Mouse (Mus musculus): ENCODE measurements around the gene Rtn4rl1. TPM values are rescaled to one million over a fixed set of nuclear protein-coding genes. Genes with fewer than 3 reads are reported as not detected.
"Not testable (repeated sequence)": the region's sequence is repeated elsewhere in the genome, so short reads cannot be mapped to it uniquely, and the experiment has no call there.

Gene Rtn4rl1
- polyA plus RNA-seq, 1 experiment from 2014 or later: 2.4 TPM

DNA sequence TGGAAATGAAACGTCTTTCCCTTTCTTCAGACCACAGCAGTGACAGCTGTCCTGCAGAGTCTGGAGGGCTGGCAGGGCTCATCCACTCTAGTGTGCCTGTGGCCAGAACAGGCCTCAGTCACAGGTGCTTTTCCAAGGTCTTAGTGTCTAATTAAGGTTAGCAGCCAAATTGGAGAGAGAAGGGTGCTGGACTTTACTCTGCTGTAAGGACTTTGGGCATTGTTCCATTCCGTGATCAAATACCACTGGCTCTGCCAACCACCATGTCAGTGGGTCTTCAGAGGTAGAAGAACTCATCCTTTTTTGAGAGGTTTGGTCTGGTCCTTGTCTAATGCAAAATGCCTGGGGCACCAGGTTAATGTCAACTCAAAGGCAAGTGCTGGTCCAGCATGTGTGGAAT is 95.5 kb downstream of the Rtn4rl1 start:
- 0 out of 2 replicates have a peak, but pooled peaks cover 5% of the 10 kb centered on the region for H3K27me3 ChIP-seq (ENCODE audit: control insufficient read depth, insufficient read depth, low read length)
- H3K4me3 ChIP-seq (ENCODE audit: low read depth, low read length): no peak overlapping the region
- no peak overlapping the region for H3K27ac ChIP-seq (ENCODE audit: low read depth, low read length)
- H3K4me2 ChIP-seq (replicated peaks; ENCODE audit: low read depth, low read length): no peak overlapping the region
- ATAC-seq (ENCODE audit: low FRiP score) (no peak), DNase-seq (ENCODE audit: low spot score) (no peak)
- H3K9me3 ChIP-seq (ENCODE audit: control insufficient read depth, low read length): no peaks in the 10 kb centered on the region
- H3K9ac ChIP-seq (ENCODE audit: low read depth, low read length): no peak overlapping the region
- WGBS: 64% methylated on average over 2 of the region's 2 CpGs
- H3K36me3 ChIP-seq (ENCODE audit: control insufficient read depth, insufficient read depth, low read length): no peaks in the 10 kb centered on the region
- no peaks in the 10 kb centered on the region for H3K4me1 ChIP-seq (replicated peaks; ENCODE audit: control insufficient read depth, insufficient read depth, low read length)

DNA sequence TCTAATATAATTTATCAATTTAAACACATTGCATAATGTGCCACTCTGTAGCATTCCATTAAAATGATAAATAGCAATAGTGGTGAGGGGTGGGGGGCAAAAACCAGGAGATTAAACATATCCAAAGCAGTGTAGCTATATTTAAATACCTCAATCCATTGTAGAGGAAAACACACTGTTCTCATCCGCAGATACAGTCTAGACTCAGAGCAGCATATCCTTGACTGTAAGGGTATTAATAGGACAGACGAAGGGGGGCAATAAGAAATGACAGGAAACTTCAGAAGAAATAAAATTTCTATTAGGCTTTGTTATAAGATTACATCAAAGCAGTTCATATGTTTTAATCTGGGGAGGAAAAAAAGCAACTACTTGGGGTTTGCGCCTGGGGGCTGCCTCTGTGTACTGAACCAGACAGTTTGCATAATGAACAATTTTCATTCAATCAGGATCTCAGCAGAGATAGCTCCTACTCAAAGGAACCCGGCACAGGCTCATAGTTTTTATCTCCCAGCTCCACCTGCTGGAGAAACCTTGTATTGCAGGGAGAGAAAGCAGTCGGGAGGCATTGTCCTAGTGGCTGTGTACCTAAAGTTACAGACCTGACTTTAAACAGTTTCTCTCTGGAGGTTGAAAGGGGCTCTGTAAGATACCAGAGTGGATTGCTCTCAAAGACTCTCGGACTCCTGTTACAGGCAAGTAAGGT is 97.1 kb downstream of the Rtn4rl1 start:
- ATAC-seq (ENCODE audit: low FRiP score): peak; percentile 63; the same call in 1 of the 2 replicates
- H3K4me2 ChIP-seq (replicated peaks; ENCODE audit: low read depth, low read length): no peak overlapping the region
- no peak overlapping the region for H3K9ac ChIP-seq (ENCODE audit: low read depth, low read length)
- 0 out of 2 replicates have a peak, but pooled peaks cover 5% of the 10 kb centered on the region for H3K27me3 ChIP-seq (ENCODE audit: control insufficient read depth, insufficient read depth, low read length)
- H3K4me1 ChIP-seq (replicated peaks; ENCODE audit: control insufficient read depth, insufficient read depth, low read length): no peaks in the 10 kb centered on the region
- DNase-seq (ENCODE audit: low spot score): peak; percentile 96
- no peaks in the 10 kb centered on the region for H3K36me3 ChIP-seq (ENCODE audit: control insufficient read depth, insufficient read depth, low read length)
- WGBS: 20% methylated on average over 6 of the region's 6 CpGs
- H3K27ac ChIP-seq (ENCODE audit: low read depth, low read length): no peak overlapping the region
- H3K9me3 ChIP-seq (ENCODE audit: control insufficient read depth, low read length): no peaks in the 10 kb centered on the region
- H3K4me3 ChIP-seq (ENCODE audit: low read depth, low read length): no peak overlapping the region

DNA sequence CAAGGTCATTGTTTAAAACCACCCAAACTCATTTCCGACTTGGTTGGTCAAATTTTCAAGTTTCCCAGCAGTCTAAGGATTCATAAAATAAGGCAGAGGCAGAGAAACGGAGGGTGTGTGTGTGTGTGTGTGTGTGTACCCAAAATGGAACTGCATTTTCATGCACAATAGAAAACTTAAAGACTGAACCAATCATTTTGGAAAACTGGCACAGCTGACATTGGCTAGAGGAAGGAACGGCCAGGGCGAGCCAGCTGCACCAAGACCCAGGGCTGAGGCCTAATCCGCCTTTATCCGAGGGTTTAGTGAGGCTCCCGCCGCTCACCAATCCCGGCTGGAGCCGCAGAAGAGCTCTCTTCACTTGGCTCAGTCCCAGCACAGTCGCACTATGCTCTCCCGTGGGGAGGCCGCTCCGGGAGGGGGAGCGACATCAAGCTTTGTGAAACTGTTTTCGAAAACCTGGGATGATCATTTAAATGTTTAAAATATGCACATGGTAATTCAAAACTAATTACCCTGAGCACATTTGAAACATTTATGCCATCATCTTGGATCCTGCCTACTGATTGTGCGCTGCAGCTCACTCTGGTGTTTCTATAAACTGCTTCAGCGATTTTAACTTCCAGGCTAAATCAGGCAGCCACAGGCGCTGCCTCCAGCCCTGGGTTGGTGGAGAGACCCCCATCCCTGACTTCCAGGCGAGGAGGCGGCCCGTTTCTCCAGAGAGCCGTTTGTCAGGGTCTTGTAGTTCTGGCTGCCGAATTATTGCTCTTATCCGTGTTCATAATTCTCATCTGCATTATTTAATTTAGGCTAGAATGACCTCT is 98.0 kb downstream of the Rtn4rl1 start:
- no peak overlapping the region for H3K4me2 ChIP-seq (replicated peaks; ENCODE audit: low read depth, low read length)
- DNase-seq (ENCODE audit: low spot score) (no peak), ATAC-seq (ENCODE audit: low FRiP score) (no peak)
- no peaks in the 10 kb centered on the region for H3K36me3 ChIP-seq (ENCODE audit: control insufficient read depth, insufficient read depth, low read length)
- H3K27ac ChIP-seq (ENCODE audit: low read depth, low read length): no peak overlapping the region
- H3K4me1 ChIP-seq (replicated peaks; ENCODE audit: control insufficient read depth, insufficient read depth, low read length): no peaks in the 10 kb centered on the region
- H3K9me3 ChIP-seq (ENCODE audit: control insufficient read depth, low read length): no peaks in the 10 kb centered on the region
- no peak overlapping the region for H3K4me3 ChIP-seq (ENCODE audit: low read depth, low read length)
- no peak overlapping the region for H3K9ac ChIP-seq (ENCODE audit: low read depth, low read length)
- H3K27me3 ChIP-seq (ENCODE audit: control insufficient read depth, insufficient read depth, low read length): 0 out of 2 replicates have a peak, but pooled peaks cover 5% of the 10 kb centered on the region
- WGBS: 32% methylated on average over 25 of the region's 25 CpGs

DNA sequence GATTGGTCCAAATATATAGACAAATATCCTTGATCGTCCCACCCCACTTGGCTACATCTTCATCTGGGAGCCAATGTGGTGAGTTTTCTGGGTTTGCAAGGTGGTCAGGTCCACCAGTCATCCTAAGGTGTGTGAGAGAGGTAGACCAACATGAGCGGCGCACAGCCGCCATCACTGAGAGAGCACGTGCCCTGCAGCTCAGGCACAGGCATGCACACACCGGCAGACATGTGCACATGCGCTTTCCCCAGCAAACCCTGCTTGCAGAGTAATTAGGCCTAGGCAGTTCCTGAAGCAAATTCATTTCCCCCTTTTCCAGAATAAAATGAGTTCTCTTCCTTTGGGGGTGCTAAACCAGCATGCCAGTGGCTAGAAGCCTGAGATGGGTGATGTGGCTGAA is 98.7 kb downstream of the Rtn4rl1 start:
- ATAC-seq (ENCODE audit: low FRiP score) (no peak), DNase-seq (ENCODE audit: low spot score) (no peak)
- Histone ChIP-seq H3K4me3 (ENCODE audit: low read depth, low read length) (no peak overlapping the region), H3K4me2 (replicated peaks; ENCODE audit: low read depth, low read length) (no peak overlapping the region), H3K27me3 (ENCODE audit: control insufficient read depth, insufficient read depth, low read length) (0 out of 2 replicates have a peak, but pooled peaks cover 5% of the 10 kb centered on the region), H3K36me3 (ENCODE audit: control insufficient read depth, insufficient read depth, low read length) (no peaks in the 10 kb centered on the region), H3K9ac (ENCODE audit: low read depth, low read length) (no peak overlapping the region), H3K4me1 (replicated peaks; ENCODE audit: control insufficient read depth, insufficient read depth, low read length) (no peaks in the 10 kb centered on the region), H3K9me3 (ENCODE audit: control insufficient read depth, low read length) (no peaks in the 10 kb centered on the region), H3K27ac (ENCODE audit: low read depth, low read length) (no peak overlapping the region)
- WGBS: 90% methylated on average over 7 of the region's 7 CpGs

DNA sequence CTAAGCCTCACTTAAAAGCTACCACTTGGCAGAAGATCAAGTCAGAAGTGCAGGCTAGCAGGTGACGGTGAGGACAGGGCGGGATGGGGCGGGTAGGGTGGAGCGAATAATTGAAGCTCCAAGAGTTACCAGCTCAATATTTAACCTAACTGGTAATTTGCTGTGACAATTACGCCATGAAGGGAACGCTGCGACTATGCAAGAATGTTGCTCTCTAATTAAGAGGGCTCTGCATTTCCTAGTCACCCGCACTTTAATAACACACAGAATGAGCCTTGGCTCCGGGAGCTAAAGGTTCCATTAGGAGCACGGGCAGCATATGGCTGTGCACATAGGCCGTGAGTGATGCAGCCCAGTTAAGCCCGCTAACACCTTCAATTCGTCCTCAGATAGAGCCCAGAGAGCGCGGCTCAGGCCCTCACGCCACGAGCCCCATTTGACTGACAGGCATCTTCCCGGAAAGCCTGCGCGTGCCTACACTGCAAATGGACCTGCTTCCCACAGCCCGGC is 100.3 kb downstream of the Rtn4rl1 start:
- no peak for ATAC-seq (ENCODE audit: low FRiP score)
- Histone ChIP-seq H3K4me3 (ENCODE audit: low read depth, low read length) (no peak overlapping the region), H3K27me3 (ENCODE audit: control insufficient read depth, insufficient read depth, low read length) (0 out of 2 replicates have a peak, but pooled peaks cover 5% of the 10 kb centered on the region), H3K27ac (ENCODE audit: low read depth, low read length) (no peak overlapping the region), H3K4me2 (replicated peaks; ENCODE audit: low read depth, low read length) (no peak overlapping the region), H3K9me3 (ENCODE audit: control insufficient read depth, low read length) (no peaks in the 10 kb centered on the region), H3K9ac (ENCODE audit: low read depth, low read length) (no peak overlapping the region), H3K4me1 (replicated peaks; ENCODE audit: control insufficient read depth, insufficient read depth, low read length) (no peaks in the 10 kb centered on the region), H3K36me3 (ENCODE audit: control insufficient read depth, insufficient read depth, low read length) (no peaks in the 10 kb centered on the region)
- DNase-seq (ENCODE audit: low spot score): no peak
- 64% methylated on average over 21 of the region's 21 CpGs for WGBS

DNA sequence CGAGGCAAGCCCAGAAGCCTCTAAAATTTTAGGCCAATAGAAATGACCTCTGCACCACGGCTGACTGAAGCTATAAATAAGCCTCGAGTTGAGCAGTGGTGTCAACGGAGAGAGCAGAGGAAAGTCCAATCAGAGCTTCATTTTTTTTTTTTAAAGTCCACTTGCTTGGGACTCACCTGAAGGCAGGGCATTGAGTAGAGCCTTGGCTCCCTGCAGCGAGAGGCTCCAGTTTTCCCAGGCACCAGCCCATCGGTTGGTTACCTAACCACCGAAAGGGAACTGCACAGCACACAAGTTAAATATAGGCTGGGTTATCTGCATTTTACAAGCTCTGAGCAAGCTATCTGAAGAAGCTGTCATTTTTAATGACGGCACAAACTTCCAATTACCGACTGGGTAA is 101.3 kb downstream of the Rtn4rl1 start:
- Histone ChIP-seq H3K9ac (ENCODE audit: low read depth, low read length) (no peak overlapping the region), H3K4me3 (ENCODE audit: low read depth, low read length) (no peak overlapping the region), H3K4me2 (replicated peaks; ENCODE audit: low read depth, low read length) (no peak overlapping the region), H3K4me1 (replicated peaks; ENCODE audit: control insufficient read depth, insufficient read depth, low read length) (no peaks in the 10 kb centered on the region), H3K27me3 (ENCODE audit: control insufficient read depth, insufficient read depth, low read length) (0 out of 2 replicates have a peak, but pooled peaks cover 5% of the 10 kb centered on the region), H3K27ac (ENCODE audit: low read depth, low read length) (no peak overlapping the region), H3K36me3 (ENCODE audit: control insufficient read depth, insufficient read depth, low read length) (no peaks in the 10 kb centered on the region; the same call in 1 of the 2 replicates), H3K9me3 (ENCODE audit: control insufficient read depth, low read length) (no peaks in the 10 kb centered on the region)
- no peak for DNase-seq (ENCODE audit: low spot score)
- no peak for ATAC-seq (ENCODE audit: low FRiP score)
- WGBS: 82% methylated on average over 9 of the region's 9 CpGs

DNA sequence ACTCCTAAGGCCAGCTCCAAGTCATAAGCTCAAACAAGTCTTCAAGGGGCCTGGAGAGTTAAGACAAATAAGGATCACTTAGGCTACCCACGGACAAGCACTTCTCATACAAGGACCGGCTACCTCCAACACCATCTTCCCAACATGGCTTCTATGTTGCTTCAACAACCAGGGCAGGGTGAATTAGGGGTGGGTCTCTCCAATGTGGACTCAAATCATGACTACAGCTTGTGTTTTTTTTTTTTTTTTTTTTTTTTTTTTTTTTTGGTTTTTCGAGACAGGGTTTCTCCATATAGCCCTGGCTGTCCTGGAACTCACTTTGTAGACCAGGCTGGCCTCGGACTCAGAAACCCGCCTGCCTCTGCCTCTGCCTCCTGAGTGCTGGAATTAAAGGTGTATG is 102.0 kb downstream of the Rtn4rl1 start:
- not testable (repeated sequence) for H3K36me3 ChIP-seq (ENCODE audit: control insufficient read depth, insufficient read depth, low read length); H3K27ac ChIP-seq (ENCODE audit: low read depth, low read length); H3K4me3 ChIP-seq (ENCODE audit: low read depth, low read length); H3K4me1 ChIP-seq (replicated peaks; ENCODE audit: control insufficient read depth, insufficient read depth, low read length); H3K9ac ChIP-seq (ENCODE audit: low read depth, low read length); H3K9me3 ChIP-seq (ENCODE audit: control insufficient read depth, low read length); DNase-seq (ENCODE audit: low spot score); H3K4me2 ChIP-seq (replicated peaks; ENCODE audit: low read depth, low read length); H3K27me3 ChIP-seq (ENCODE audit: control insufficient read depth, insufficient read depth, low read length); ATAC-seq (ENCODE audit: low FRiP score)
- 90% methylated on average over 5 of the region's 5 CpGs for WGBS

DNA sequence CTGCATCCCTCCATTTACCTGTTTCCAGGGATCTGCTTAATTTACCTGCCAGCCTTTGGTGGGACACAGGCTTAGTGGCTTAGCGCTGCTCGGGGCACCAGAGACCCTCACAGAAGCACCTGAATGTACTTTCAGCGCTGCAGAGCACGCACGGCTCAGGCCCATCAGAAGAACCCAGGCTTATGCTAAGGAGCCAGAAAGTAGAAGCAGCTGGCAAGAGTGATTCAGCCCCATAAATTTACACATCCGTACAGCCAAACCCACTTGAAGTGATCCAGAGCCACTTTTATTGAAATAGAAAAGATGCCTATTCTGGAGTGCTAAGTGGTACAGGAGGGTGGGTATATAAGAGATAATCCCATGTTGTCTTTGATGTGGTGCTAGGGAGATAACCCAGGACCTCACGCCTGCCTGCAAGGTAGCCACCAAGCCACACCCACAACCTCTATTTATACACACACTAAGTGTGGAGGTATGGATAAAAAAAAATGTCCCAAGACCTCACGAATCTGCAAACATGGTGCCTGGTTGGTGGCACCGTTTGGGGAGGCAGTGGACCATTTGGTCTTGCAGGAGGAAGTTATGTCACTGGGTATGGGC is 102.9 kb downstream of the Rtn4rl1 start:
- DNase-seq (ENCODE audit: low spot score): no peak
- no peak for ATAC-seq (ENCODE audit: low FRiP score)
- Histone ChIP-seq H3K4me3 (ENCODE audit: low read depth, low read length) (no peak overlapping the region), H3K27ac (ENCODE audit: low read depth, low read length) (no peak overlapping the region), H3K9me3 (ENCODE audit: control insufficient read depth, low read length) (no peaks in the 10 kb centered on the region), H3K36me3 (ENCODE audit: control insufficient read depth, insufficient read depth, low read length) (no peaks in the 10 kb centered on the region; the same call in 1 of the 2 replicates), H3K9ac (ENCODE audit: low read depth, low read length) (no peak overlapping the region), H3K27me3 (ENCODE audit: control insufficient read depth, insufficient read depth, low read length) (0 out of 2 replicates have a peak, but pooled peaks cover 4% of the 10 kb centered on the region), H3K4me2 (replicated peaks; ENCODE audit: low read depth, low read length) (no peak overlapping the region), H3K4me1 (replicated peaks; ENCODE audit: control insufficient read depth, insufficient read depth, low read length) (no peaks in the 10 kb centered on the region)
- WGBS: 88% methylated on average over 9 of the region's 9 CpGs
